Mouse (Mus musculus): ENCODE results near the gene Zfp619.

GRCm38 (mm10) chr7:39517616-39518177 is at the start of gene Zfp619:
- TF ChIP-seq CTCF (IDR thresholded peaks at IDR 0.05; ENCODE audit: extremely low read depth, insufficient read depth, insufficient read length, insufficient replicate concordance) (peak; percentile 50; the same call in 1 of the 2 replicates), POLR2A (IDR thresholded peaks at IDR 0.05; ENCODE audit: low read depth, low read length) (peak; percentile 87)
